Mouse (Mus musculus) c-Kit-positive CD71-negative TER-119-negative erythroid progenitor cells, embryonic 14.5 days (primary cell): Measurements from ENCODE around the gene 1700007K13Rik.

Experiments used
- DNase-seq: peaks from one replicate; pipeline ENCODE4 v3.0.0-alpha.2; 2013; ENCODE audit warnings: low read depth

1700007K13Rik gene

DNA sequence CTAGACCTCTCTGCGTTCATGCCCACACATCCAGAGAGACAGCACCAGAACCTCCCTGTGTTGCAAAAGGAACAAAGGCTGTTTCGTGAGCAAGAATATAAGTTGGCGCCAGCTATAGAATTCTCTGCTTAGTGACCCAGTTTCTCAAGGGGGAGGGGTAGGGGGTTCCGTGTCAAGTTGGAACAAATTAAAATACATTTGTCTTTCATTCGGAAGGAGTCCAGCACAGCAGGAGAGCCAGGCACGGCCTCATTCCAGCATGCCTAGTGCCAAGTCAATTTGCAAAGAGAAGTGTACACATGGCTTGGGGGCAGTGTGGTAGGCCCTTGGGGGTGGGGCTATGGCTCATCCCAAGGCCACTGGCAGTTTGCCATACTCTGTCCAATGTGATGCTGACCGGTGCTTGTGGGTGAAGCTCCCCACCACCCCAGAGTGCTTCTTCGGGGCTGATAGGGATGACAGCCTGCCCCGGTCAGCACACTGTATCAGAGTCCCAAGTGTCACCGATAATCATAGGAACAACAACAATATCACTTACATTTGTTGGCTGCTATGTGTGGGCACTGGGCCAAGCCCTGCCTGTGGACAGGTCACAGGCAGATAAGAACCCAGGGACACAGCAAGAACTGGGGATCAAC lies 50.6 kb downstream of the 1700007K13Rik start:
- DNase-seq, result no peak

DNA sequence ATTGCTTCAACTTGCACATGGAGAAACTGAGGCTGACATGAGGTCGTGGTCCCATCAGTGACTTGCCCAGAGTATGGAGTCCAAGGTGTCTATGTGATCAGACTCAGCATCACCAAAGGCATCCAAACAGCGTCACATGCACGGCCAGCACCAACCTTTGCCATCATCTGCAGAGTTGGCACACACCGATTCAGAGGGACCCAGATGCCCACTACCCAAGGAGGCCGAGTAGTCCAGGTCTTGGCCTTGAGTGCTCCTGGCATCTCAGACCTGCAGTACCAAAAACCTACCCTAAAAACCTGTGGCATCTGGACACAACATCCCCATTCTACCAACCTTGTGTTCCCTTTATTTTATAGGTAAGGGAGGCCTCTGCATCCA lies 51.4 kb downstream of the 1700007K13Rik start:
- no peak for DNase-seq

DNA sequence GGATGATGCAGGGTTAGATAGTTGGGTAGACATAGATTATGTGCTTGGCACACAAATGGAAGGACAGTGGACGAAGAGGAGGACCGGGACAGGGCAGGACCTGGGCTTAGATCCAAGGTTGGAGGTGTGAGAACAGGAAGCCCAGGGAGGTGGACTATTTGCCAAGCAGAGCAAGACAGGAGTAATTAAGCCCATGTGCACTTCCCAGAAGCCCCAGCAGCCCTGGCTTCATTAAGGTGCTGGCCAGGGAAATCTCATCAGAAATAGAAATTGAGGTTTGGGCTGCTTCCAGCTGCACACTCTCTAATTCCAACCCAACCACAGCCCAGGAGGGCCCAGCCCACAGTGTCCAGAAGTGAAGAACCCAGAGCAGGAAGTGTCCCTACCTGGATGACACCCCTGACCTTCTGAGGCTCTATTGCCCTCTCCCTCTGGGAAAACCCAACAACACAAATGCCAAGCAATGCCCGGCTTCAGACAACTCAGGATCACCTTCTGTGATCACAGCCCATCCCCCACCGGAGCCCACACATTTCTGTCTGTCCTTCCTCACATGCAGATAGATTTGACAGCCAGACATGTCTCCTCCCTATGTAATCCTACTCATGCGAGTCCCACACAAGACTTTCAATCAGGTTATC lies 51.9 kb downstream of the 1700007K13Rik start:
- no peak for DNase-seq

DNA sequence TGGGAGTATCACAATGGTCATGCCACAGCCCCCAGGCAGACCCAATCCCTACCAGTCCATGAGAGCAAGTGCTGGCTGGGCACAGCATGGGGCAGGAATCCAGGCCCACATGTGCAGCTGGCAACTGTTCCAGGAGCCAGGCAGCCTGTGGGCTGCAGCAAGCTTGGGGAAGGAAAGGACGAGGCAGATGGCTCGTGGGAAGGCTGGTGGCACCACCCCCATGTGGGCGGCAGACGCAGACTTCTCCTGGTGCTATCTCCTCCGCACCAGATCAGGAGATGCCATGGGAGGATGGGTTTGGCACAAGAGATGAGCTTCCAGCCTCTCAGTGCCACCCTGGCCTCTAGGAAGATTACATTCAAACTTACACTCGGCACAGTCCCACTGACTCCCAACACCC lies 53.2 kb downstream of the 1700007K13Rik start:
- DNase-seq, result no peak
